Mouse (Mus musculus) ES-Bruce4 (cell line): ENCODE data around the gene Pigl.

ENCODE experiments used
- CTCF ChIP-seq: IDR thresholded peaks from one replicate; pipeline ENCODE4 v1.8.1; 2011; ENCODE audit warnings: low read depth, low read length
- EP300 ChIP-seq: IDR thresholded peaks from 2 replicates; pipeline ENCODE4 v1.6.1; 2011; ENCODE audit warnings: low read depth, low read length; ENCODE audit not compliant: insufficient read depth
- POLR2A ChIP-seq: IDR thresholded peaks from one replicate; pipeline ENCODE4 v1.8.1; 2011; ENCODE audit warnings: low read length; ENCODE audit not compliant: insufficient read depth

GRCm38 (mm10) chr11:62448971-62449370, 9.3 kb upstream of the Pigl start:
- TF ChIP-seq POLR2A (no peak), CTCF (no peak), EP300 (no peak)
